Mouse (Mus musculus) megakaryocyte, embryonic 14.5 days (primary cell): ENCODE measurements around the gene Creb3.

ENCODE experiments used
- FLI1 ChIP-seq: IDR thresholded peaks from 2 replicates; pipeline ENCODE4 v1.6.1; 2012; ENCODE audit warnings: low read length, inconsistent platforms, mixed read lengths
- GATA1 ChIP-seq: IDR thresholded peaks from 3 replicates; pipeline ENCODE4 v1.6.1; 2012; ENCODE audit warnings: mixed read lengths, low read length, inconsistent platforms, borderline replicate concordance

- TF ChIP-seq GATA1 (no peak), FLI1 (no peak)
Observed at GRCm38 (mm10) chr4:43562769-43563600, 853 bp downstream of the Creb3 start.
